Mouse (Mus musculus) embryo, embryonic 10 days (tissue): ENCODE results near the gene Prkch.

Experiments used
- DNase-seq: peaks from one replicate; pipeline ENCODE4 v3.0.0-alpha.2; 2015; ENCODE audit warnings: low spot score

Prkch gene

DNA sequence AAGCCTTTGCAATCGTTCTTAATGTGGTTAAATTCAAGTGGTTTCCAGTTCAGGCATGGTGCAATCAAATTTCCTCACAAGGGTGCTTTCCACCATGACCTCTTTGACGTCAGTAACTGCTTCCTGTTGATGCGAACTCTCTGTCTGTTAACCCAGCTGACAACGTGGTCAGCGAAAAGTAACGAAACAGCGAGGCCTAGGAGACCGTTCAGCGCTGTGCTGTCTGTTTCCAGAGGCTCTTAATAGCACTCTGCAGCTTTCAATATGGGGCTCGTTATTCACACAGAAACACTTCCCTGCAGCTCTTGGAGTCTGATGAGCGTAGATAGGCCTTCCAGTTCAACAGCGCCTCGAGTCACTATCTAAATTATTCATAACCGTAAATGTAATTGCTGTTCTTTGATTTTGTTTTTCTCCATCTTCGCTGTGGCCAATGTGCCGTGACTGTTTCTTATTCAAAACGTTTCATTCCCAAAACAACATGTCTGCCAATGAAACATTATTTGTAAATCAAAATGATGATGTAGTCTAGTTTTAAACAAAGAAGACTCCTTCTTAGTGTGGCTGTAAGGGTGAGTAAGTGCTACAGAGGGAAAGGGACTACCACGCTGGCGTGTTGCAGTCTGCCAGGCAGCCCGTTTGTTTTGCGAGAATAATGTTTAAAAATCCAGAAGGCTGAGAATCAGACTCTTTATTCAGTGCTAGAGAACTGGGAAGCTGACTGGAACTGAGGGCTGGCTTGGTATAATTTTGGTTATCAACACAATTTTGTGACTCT is 131.5 kb downstream of the Prkch start:
- no peak for DNase-seq

DNA sequence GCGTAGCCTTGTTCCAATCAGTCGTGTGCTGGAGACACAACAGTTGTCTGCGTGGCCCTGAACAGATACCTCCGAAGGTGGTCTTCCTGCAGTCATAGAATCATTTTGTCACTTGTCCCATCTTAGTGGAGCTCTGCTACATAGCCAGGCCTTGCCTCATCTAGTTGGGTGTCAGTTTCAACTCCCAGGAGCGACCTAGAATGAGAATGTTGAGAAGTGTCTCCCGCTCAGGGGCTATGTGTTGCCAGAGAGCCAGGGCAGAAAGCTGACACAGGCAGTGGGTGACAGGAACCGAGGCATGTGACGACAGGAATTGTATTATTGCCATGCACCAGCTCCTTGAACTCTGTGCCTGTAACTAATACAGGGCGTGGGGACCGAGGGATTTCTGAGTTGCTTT is 133.4 kb downstream of the Prkch start:
- DNase-seq: no peak

DNA sequence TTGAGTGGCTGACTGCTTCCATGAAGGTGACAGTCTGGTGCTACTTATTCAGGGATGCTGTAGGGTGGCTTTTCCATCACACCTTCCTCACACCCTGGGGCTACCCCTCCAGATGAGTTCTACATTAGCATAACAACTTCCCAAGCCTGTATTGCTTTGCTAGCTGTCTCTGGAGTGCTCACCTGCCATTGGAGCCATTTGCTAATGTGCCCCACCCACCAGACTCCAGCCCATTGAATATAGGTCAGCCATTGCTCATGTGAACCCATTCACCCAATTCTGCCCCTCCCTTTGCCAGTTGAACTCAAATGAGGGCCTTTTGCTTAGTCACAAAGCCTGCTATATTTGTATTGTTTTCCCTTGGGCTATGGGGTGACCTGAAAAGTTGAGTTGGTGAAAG is 135.2 kb downstream of the Prkch start:
- no peak for DNase-seq

DNA sequence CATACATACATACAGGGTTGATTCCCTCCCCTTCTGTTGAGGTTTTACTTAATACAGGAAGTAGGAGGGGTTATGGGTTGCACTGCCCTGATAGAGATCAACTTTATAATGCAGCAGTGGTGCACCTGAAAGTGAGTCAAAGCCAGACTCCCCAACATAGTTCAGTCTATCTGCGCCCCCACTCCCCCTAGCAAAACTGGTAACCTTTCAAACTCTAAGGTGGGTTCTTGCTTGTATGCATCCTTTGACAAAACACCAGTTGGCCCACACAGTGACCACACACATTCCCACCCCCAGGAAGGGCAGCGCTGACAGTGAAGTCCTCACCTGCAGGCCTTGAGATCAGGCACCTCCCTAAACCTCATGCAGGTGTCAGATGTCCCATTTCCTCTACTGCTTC is 135.9 kb downstream of the Prkch start:
- DNase-seq: no peak

DNA sequence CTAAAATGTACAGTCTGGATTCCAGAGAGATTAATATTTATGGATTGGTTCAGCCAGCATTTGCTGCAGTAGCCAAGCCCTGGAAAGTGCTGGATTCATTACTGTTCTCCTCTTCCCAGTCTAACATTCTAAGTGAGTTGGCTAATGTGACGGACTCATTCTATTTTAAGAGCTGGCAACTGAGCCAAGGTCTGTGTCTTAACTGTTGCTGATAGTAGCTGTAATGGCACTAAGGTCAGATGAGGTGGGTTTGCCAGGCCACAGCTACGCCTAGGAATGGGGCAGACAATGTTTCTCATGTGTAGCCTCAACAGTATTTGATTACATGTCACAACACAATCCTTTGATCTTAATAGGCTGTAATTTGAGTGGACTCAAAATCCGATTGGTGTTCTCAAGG is 137.5 kb downstream of the Prkch start:
- DNase-seq: no peak

DNA sequence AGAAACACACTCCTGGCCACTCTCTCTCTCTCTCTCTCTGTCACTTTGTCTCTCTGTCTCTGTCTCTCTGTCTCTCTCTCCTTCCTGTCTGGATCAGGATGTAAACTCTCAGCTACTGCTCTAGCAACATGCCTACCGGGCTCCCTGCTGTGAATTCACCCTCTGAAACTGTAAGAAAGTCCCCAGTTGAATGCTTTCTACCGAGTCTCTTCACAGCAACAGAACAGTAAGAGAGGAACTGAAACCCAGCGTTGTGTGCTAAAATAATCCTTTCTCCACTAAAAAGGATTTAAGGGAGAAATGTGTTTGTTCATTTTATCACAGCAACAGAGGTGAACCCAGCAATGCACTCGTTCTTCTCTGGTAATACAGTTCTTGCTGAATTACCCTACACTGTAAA is 138.5 kb downstream of the Prkch start:
- DNase-seq: no peak

DNA sequence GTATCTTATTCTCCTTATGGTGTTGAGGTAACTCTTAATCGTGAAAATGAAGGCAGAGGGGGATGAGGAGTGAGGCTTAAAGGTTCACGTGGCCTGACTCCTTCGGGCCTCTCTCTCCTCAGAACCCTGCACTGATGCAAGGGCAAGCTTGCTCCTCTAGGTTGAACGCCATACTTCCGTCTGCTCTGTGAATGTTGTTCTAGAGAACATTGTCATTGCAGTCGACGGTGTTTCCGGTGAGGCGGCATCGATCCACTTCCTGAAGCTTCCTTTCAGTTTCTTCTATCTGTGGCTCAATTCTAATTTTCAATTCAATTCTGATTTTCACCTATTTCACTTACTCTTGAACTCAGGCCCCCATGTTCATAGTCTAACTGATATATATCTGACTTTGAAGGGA is 139.3 kb downstream of the Prkch start:
- DNase-seq: no peak

DNA sequence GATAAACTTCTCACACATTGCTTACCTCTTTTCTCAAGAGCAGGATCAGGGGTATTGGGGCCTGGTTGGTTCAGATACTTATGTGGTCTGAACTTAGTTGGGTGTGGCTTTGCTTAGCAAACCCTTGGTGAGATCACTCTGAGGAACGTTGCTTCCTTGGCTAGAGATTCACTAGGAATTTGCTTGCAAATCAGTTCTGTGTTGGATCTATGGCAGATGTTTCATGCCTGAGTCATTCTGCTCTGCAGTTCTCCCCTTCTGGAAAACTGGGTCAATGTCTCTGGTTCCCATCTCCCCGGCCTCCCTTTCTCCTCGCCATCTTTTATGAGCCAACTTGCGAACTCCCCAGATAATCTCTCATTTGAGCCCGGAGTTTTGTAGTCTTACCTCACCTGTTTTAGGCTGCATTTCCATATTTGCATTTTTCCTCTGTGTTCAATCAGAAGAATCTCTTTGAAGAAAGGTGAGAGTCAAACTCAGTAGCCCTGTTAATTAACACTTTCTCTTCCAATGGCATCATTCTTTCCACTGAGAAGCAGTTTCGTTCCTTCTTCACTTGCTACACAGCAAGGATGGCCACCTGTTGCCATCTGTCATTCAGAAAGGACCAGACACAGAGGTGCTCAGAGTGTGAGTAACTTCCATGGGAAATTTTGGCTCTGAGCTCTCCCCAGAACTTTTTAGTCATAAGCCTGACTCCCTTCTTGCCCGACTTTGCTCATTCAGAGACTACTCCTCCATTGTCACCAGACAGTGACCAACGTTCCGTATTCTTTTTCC is 141.4 kb downstream of the Prkch start:
- no peak for DNase-seq

DNA sequence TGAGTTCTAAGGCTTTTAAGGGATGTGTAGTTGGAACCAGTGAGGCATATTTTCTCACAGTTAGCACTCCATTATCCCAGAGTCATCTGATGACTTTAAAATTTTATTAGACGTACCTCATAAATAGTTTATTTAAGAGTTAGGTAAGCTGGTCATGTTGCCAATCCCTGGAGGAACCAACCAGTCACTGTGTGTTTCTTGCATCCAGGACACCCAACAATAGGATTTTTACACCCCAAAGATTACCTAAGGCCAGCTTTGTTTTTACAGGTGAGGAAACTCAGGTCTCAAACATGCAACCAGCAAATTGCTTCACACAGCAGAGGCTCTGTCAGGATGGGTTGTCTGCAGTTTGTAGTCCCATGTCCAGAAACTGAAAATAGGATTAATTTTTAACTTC is 142.4 kb downstream of the Prkch start:
- DNase-seq: no peak

DNA sequence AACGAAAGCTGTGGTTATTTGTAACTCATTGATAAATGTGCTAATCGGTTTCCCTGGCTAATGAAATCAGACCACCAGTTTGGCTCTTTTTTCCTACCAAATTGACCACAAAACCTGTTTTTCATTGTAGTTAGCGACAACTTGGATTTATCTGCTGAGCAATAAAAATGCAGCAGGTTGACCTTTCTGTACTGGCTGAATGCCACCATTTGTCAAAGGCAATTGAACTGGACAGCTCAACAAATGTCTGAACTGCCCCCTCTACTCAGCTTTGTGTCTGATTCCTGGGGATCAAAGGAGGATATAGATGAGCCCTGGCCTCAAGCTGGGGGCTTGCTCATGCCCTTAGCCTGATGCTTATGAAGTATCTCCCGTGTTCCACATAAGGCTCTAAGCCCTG is 146.0 kb downstream of the Prkch start:
- peak; percentile 74 for DNase-seq

DNA sequence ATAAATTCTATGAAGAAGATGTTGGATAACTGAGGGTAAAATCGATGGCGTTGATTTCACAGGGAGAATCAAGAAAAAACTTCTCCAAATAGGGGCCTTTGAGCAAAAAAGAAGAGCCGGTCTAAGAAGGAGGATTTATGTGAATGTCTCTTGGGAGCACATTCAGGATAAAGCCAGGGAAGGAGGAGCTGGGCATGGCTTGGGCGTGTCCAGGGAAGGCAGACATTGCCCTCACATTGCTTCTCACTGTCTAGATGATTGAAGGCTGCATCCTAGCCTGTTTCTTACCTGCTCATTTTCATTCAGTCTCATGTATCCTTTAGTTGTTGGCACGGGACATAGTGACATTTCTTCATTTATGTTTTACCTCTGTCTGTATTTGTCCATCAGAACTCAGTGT is 146.5 kb downstream of the Prkch start:
- peak; percentile 39 for DNase-seq

DNA sequence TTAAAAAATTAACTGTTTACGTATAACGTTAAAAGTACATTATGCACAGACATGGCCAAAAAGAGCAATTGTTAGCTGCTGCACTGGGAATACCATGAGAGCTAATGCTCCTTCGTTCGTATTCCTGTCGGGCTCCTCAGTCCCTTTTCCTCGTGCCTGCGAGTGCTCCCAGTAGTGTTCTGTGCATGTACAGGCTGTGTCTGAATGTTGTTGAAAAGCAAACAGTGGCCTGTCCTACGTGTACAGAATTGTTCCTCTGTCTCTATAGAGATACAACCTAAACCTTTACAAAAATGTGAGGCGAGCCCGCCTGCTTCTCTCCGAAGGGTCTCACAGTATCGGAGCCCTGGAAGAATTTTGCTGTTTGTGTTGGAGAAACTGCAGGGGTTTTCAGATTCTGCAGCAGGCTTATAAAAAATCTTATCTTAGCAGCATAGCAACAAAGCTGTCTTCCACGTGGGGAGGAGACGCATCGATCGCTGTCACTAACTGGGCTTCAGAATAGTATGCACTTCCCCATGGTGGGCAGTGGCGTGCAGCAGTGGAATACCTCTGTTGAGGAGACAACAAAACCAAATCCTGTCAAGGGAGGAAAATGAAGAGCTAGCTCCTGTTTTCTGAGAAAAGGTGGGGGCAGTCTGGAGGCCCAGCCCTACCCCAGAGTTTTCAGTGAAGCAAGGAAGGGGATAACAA is 147.4 kb downstream of the Prkch start:
- DNase-seq: no peak

DNA sequence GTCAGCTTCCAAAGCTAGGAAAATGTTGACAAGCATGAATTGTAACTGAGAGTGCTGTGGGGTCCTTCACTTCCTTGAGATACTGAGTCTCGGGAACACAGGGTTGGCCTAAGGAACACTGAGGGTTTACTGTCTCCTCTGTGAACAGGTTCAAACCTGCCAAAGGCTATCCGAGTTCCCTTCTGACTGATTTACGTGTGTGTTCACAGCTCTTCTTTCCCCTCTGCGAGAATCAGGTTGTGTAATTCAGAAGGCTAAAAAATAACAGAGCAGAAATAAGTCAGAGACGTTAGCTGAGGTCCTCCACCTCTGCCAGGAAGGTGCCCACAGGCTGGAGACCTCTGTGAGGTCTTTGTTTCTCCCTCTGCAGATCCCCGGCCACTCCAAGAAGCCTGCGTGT is 148.3 kb downstream of the Prkch start:
- no peak for DNase-seq

DNA sequence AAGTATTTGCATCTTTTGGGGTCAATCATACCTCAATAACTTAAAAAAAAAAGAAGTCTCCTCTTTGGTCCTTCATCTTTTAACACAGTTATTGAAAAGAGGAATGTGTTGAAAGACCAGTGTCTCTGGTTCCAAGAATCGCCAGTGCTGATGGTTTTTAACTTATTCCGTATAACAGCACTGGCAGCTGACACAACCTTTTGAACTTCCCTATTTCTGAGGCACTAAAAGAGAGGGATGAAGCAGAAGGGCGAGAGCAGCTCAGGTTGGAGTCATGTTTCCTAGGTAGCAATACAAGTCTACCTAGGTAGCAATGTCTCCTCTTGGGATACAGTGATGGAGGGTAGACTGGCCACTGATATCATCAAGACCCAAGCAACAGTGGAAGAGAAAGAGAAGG is 152.3 kb downstream of the Prkch start:
- DNase-seq: no peak

DNA sequence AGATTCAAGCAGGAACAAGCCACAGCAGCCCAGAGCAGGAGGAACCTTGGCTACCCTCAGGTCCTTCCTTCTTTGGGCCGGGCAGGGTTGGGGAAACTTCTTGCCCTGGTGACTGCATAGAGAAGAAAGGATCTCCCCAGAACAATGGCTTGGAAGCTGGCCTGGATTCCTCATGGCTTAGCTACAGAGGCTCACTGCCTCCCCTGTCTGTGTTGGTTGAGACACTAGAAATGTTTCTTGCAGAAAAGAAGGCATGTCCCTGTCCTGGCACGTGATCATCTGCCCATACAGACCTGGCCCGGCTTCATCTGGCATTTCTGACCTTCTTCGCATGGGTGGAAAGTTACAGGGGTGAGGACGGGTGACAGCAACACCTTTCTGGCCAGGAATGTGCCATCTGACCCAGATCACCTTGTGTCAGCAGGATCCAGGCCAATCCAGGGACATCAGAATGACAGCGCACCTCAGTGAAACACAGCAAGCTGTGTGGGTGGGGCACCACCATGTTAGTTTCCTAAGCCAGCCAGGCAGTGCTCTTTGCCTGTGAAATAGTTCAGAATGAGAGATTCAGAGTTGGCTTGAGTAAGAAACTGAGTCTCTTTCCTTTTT is 155.1 kb downstream of the Prkch start:
- no peak for DNase-seq

DNA sequence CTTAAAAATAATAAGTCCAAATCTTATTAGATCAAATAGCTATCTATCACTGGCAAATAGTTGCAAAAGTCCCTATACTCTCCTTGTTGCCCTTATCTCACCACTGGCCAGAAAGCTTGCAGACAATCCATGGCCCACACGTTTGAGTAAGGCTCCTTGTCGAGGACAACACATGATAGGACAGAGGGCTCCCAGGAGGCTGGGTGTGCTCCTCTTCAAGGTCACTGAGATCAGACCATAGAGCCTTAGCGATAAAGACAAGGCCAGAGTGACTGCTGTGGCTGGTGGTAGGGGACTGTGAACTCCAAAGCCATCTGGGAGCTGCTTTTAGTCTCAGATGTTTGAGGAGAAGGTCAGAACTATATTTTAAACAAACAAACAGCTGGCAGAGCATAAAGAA is 158.0 kb downstream of the Prkch start:
- no peak for DNase-seq

DNA sequence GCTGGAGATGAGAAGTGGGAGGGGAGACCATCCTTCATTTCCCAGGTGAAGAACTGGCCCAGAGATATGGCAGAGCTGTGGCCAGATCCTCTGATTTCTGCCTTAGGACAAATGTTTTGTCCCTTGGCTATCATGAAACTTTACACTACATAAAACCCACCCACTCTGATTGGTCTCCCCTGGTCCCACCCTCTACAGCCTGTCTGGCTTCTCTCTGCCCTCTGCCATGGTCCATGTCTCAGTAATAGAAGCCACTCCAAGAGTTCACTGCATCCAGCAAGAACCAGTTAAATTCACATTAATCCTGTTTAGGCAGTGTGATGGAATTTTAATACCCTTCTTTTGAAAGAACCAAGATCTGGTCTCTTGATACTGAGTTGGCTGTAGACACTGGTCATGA is 158.5 kb downstream of the Prkch start:
- no peak for DNase-seq

DNA sequence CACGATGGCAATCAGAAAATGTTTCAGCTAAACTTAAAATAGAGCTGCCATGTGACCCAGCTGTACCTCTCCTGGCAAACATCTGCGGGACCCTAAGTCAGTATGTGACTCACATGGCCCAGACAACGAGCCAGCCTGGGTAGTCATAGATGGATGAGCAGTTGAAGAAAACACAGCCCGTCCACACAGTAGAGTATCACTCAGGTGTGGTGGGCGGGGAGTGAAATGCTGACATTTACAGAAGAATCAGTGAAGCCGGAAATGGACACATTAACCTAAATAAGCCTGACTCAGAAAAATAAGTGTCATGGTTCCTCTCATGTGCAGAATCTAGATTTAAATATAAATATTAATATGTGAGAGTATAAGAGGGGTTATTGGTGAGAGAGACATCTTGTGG is 161.5 kb downstream of the Prkch start:
- DNase-seq: no peak

DNA sequence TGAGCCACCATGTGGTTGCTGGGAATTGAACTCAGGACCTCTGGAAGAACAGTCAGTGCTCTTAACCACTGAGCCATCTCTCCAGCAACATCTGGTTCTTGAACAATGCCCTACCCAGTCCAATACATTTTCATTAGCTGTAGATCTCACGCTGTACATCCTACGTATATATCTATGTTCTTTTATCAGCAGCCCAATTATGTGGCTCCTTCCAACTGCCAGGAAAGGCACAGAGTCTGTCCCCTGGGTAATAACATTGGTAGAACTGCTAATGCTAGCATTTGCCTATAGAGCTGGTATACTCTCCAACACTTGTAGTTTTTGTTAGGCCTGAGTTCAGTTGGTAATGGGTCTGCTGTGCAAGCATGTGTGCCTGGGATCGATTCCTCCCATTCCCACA is 163.8 kb downstream of the Prkch start:
- DNase-seq: no peak

DNA sequence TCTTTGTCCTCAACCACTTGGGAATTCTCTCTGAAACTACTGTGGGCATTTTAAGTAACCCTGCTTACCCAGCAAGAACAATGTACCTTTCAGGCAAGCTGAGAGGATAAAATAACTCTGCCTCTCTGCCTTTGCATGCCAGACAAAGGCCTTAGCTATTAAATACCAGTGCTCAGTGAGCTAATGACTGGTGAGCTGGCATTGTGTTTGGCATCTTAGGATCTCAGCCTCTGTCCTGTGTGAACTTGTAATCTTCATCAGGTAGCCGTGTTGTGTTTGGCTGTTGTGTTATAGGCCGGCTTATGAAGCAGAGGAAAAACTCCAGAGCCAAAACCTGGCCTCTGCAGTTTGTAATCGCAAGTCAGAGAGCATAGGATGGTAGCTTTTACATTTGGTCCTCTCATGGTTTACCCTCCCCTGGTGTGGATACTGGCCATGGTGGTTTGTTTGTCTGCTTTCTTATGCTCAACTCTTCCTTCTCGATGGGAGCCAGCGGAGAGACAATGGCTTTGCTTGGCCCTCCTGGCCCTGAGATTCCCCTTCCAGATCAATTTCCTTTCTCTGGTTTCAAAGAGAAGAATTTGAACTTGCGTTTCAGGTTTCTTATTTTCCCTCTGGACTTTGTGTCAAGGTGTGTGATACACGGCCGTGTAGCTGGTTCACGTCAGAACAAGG is 170.0 kb downstream of the Prkch start:
- no peak for DNase-seq

DNA sequence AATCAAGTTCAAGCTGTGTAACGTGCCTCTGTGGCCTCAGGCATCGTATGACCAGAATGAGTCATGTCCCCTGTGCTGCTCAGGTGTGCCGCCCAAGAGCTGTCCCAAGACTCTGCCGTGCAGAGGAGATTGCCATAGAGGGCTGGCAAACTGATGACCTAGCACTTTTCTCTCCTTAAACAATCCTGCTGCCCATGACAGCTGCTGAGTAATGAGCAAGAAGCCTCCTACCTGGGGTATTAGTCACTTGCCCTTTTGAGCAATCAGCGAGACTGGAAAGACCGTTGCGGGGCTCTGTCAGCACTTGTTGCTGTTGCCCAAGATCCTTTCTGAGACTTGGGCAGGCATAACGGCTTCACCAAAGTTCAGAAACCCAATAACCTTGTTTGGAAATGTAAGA is 171.1 kb downstream of the Prkch start:
- no peak for DNase-seq

DNA sequence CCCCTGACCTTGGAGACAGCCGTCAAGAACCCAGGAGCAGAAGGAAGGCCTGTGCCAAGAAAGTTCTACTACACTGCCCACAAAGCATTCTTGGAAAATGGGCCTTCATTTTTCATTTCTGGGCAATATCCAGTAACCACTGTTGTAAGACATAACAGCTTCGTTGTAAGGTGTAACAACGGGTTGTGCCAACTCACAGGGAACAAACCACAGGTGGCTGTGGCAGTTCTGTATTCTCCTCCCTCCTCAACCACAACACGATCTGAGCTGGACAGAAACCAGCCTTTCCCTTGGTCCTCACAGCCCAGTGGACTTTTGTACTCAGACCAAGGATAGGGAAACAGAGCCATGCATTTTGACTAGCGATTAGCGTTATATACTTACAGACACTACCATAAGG is 171.9 kb downstream of the Prkch start:
- DNase-seq: no peak
